Mouse (Mus musculus) small intestine, adult 2 months (tissue): Measurements from ENCODE around the gene Znrd1. TPM values are rescaled to one million over a fixed set of nuclear protein-coding genes. Genes with fewer than 3 reads are reported as not detected.

ENCODE experiments used
- H3K27ac ChIP-seq: fragments of 200-500 bp; 2 replicates; pipeline ENCODE4 v1.5.1; 2012; ENCODE audit warnings: low read depth, low read length, control low read depth, inconsistent platforms; ENCODE audit not compliant: insufficient read depth
- H3K27me3 ChIP-seq: fragments of 200-500 bp; 2 replicates; pipeline ENCODE4 v1.6.1; 2012; ENCODE audit warnings: mild to moderate bottlenecking, moderate library complexity, low read length, inconsistent platforms; ENCODE audit not compliant: control insufficient read depth, insufficient read depth
- H3K36me3 ChIP-seq: fragments of 200-500 bp; 2 replicates; pipeline ENCODE4 v1.6.1; 2012; ENCODE audit warnings: mild to moderate bottlenecking, low read length, control low read depth, inconsistent platforms; ENCODE audit not compliant: control insufficient read depth, insufficient read depth
- H3K4me1 ChIP-seq: fragments of 200-500 bp; 2 replicates; pipeline ENCODE4 v1.6.1; 2012; ENCODE audit warnings: low read length, inconsistent platforms, mixed read lengths; ENCODE audit not compliant: control insufficient read depth, insufficient read depth, insufficient read length
- H3K4me3 ChIP-seq: fragments of 200-500 bp; 2 replicates; pipeline ENCODE4 v1.5.1; 2012; ENCODE audit warnings: low read depth, mild to moderate bottlenecking, control low read depth, inconsistent platforms, low read length, moderate library complexity
- CTCF ChIP-seq: fragments of 200-500 bp; IDR thresholded peaks from 2 replicates; pipeline ENCODE4 v1.5.1; 2012; ENCODE audit warnings: low read depth, mild to moderate bottlenecking, control low read depth, inconsistent platforms, low read length, moderate library complexity, mixed read lengths; ENCODE audit not compliant: insufficient replicate concordance, insufficient read length; ENCODE audit errors: extremely low read depth
- POLR2A ChIP-seq: fragments of 200-500 bp; IDR thresholded peaks from 2 replicates; pipeline ENCODE4 v1.6.1; 2012; ENCODE audit warnings: low read depth, mild to moderate bottlenecking, control low read depth, inconsistent platforms, low read length, moderate library complexity
- WGBS: fragments of 180-500 bp; shearing (Covaris S2); methylation state at CpG from one replicate; pipeline ENCODE4 v1.1.7; 2018; 5-methylcytosine and 5-hydroxymethylcytosine counted together
- polyA plus RNA-seq: library from polyadenylated mRNA; depleted of rRNA; stranded (reverse); fragments of >200 nt; gene quantifications from 2 replicates; pipeline ENCODE4 v1.2.3, GENCODE M21; 2012

The Znrd1 gene
- polyA plus RNA-seq, 1 experiment, result 23.8 TPM

DNA sequence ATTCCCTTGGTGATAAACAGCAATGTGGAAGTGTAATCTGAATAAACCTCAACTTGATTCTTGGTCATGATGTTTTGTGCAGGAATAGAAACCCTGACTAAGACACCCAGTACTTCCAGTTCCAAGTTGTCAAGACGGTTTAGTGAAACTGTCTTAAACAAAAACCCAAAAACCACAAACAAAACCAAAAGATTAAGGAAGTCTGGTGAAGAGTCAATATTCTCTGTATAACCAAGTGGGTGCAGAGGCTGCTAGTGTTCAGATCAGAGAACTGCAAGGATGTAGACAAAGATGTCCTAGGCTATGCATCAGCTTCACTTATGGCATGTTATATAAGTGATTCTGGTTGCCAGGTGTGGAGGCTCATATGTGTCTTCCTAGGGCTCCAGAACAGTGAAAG is 8.5 kb upstream of the Znrd1 start:
- Histone ChIP-seq H3K4me3 (no peak overlapping the region), H3K27me3 (no peaks in the 10 kb centered on the region), H3K4me1 (no peaks in the 10 kb centered on the region), H3K27ac (no peak overlapping the region), H3K36me3 (0 out of 2 replicates have a peak, but pooled peaks cover 3% of the 10 kb centered on the region)
- 69% methylated on average over 1 of the region's 1 CpGs for WGBS
- TF ChIP-seq CTCF (no peak), POLR2A (no peak)

DNA sequence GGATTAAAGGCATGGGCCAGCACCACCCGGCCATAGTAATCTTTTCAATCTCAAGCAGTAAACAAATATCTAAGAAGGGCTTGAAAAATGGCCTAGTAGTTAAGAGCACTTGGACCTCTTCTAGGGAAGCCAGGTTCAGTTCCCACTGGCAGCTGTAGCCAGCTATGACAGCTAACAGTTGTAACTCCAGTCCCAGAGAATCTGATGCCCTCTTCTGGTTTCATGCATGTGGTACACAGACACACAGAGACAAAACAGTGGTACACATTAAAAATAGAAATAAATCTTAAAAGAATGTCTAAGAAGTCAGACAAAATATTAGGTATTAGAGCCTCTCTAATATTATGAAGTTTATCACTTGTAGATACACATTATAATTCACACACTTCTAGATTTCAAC is 2.8 kb upstream of the Znrd1 start:
- no peaks in the 10 kb centered on the region for H3K27me3 ChIP-seq
- TF ChIP-seq POLR2A, result no peak
- TF ChIP-seq CTCF, result no peak
- H3K4me3 ChIP-seq, result no peak overlapping the region
- 0 out of 2 replicates have a peak, but pooled peaks cover 4% of the 10 kb centered on the region for H3K36me3 ChIP-seq
- no peak overlapping the region for H3K27ac ChIP-seq
- 54% methylated on average over 1 of the region's 1 CpGs for WGBS
- H3K4me1 ChIP-seq, result peaks cover 6% of the 10 kb centered on the region; the same call in 1 of the 2 replicates

DNA sequence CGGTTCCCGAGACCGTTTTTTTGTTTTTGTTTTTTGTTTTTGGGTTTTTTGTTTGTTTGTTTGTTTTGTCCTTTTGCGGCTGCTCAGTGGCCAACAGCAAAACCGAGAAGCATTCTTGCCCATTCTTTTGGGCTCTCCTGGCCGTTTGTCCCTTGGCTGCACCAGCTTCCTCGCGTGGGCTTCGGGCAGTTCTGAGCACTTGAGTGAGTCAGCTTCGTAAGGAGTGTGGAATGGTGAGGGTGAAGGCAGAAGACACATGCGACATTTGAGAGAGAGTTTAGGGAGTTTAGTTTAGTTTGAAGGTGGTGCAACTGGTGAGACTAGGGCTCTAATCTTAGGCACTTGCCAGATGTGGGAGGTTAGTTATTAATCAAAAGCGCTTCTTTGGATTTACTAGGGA is 525 bp upstream of the Znrd1 start:
- TF ChIP-seq POLR2A (no peak), CTCF (no peak)
- H3K4me1 ChIP-seq, result peaks cover 6% of the 10 kb centered on the region; the same call in 1 of the 2 replicates
- H3K36me3 ChIP-seq, result peaks cover 3% of the 10 kb centered on the region; the same call in 1 of the 2 replicates
- H3K27ac ChIP-seq, result no peak overlapping the region
- H3K4me3 ChIP-seq, result peak overlapping the region; percentile 74
- H3K27me3 ChIP-seq, result no peaks in the 10 kb centered on the region
- 10% methylated on average over 12 of the region's 12 CpGs for WGBS

GRCm38 (mm10) chr17:36953062-36953461 is 5.3 kb downstream of the Znrd1 start:
- no peaks in the 10 kb centered on the region for H3K27me3 ChIP-seq
- H3K27ac ChIP-seq, result no peak overlapping the region
- H3K36me3 ChIP-seq, result peaks cover 13% of the 10 kb centered on the region
- WGBS, result 84% methylated on average over 1 of the region's 1 CpGs
- peaks cover 3% of the 10 kb centered on the region; the same call in 1 of the 2 replicates for H3K4me1 ChIP-seq
- H3K4me3 ChIP-seq, result no peak overlapping the region
- TF ChIP-seq POLR2A (no peak), CTCF (no peak)

DNA sequence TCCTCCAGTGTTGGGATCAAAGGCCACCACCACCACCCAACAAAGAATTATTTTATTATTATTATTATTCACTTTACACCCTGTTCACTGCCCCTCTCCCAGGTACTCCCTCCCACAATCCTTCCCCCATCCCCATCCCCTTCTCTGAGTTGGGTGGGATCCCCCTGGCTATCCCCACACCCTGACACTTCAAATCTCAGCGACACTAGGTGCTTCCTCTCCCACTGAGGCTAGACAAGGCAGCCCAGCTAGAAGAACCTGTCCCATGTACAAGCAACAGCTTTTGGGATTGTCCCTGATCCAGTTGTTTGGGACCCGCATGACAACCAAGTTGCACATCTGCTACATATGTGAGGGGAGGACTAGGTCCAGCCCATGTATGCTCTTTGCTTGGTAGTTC is 5.7 kb downstream of the Znrd1 start:
- H3K27ac ChIP-seq, result no peak overlapping the region
- 90% methylated on average over 2 of the region's 2 CpGs for WGBS
- no peaks in the 10 kb centered on the region for H3K27me3 ChIP-seq
- H3K4me3 ChIP-seq, result no peak overlapping the region
- H3K36me3 ChIP-seq, result peaks cover 13% of the 10 kb centered on the region
- peaks cover 4% of the 10 kb centered on the region; the same call in 1 of the 2 replicates for H3K4me1 ChIP-seq
- TF ChIP-seq POLR2A (no peak), CTCF (no peak)

DNA sequence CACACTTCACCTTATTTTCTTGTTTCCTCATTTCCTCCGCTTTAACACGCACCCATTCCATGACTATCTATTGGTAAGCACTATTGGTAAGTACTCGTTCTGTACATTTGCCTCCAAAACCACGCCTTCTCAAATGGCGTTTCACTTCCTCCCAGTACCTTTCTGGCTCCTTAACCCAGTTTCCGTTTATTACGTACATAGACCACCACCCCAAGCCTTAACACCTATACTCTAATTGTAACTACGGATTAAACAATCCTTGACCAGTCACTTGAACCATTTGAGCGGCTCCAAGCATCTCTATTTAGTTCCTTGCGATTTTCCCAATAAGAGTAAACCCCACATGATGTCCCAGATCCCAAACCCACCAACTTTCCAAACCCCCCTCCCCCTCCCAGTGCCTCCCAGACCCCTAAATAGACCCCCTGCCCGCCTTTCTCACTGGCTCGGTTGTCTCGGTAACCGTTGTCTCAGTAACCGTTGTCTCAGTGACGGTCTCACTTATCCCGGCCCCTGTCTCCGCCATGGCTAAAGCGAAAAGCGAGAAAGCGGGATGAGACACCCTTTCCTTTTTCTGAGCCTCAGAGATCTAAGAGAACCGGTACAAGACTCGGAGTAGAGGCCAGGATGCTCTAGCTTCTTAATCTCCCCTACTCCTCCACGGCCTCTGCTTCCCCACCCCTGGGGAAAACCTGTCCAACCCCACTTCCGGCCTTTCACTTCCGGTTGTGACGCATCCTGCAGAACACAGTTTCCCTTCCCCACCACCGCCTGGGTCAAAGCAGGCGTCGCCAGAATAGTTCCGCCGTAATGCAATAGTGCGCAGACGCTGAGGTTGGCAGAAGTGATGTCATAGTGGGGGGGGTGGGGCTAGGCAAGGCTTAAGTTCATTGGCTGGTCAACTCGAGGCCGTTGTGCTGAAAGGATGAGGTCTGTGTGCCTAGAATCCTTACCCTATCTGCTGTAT is 7.1 kb downstream of the Znrd1 start, which contains the start of gene Ppp1r11:
TSS of gene Ppp1r11 (minus strand) at position 761 of the 967 bp plus-strand sequence.
- Histone ChIP-seq H3K36me3 (peaks cover 13% of the 10 kb centered on the region), H3K4me3 (peak within 1 kb of the TSS; percentile 84), H3K4me1 (peaks cover 10% of the 10 kb centered on the region), H3K27ac (0 out of 2 replicates have a peak within 1 kb of the TSS, but pooled peaks have one; percentile 52), H3K27me3 (0 out of 2 replicates have a peak, but pooled peaks cover 3% of the 10 kb centered on the region)
- TF ChIP-seq CTCF (no peak; the same call in 1 of the 2 replicates), POLR2A (peak; percentile 81)
- under 1% methylated on average over 36 of the region's 36 CpGs for WGBS

DNA sequence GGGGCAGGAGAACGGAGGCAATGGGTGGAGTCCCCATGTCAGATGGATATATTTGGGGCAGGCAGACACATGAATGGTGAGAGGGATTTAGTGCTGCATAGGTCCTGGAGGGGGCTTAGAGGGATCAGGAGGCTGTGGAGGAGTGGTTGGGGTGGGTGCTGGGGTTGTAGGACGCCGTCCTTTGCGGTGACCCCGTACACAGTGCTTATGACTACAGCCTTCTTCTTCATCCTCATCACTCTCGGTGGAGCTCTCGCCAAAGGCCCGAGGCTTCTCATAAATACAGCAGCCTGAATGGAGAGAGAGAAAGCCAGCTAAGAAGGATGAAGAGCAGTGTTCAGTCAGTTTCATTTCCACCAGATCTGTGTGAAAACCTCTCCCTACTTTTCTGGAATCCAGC is 9.1 kb downstream of the Znrd1 start:
- 94% methylated on average over 8 of the region's 8 CpGs for WGBS
- H3K27me3 ChIP-seq, result 0 out of 2 replicates have a peak, but pooled peaks cover 3% of the 10 kb centered on the region
- H3K36me3 ChIP-seq, result peaks cover 10% of the 10 kb centered on the region
- no peak overlapping the region for H3K27ac ChIP-seq
- TF ChIP-seq POLR2A, result no peak
- TF ChIP-seq CTCF, result no peak
- no peak overlapping the region for H3K4me3 ChIP-seq
- peaks cover 10% of the 10 kb centered on the region for H3K4me1 ChIP-seq
